Mouse (Mus musculus) heart, postnatal 25 days (tissue): ENCODE data around the gene Lemd1. TPM values are rescaled to one million over a fixed set of nuclear protein-coding genes. Genes with fewer than 3 reads are reported as not detected.
"Not testable (repeated sequence)": the region's sequence is repeated elsewhere in the genome, so short reads cannot be mapped to it uniquely, and the experiment has no call there.

Experiments
- DNase-seq: peaks from one replicate; pipeline ENCODE4 v3.0.0; 2022; ENCODE audit warnings: low spot score
- intact Hi-C: fragments of 180-260 bp; cut with DNase I; formaldehyde crosslinking; loops from one replicate; pipeline ENCODE4 v1.15.1; 2025
- total RNA-seq, 2 experiments: library from RNA; stranded (reverse); gene quantifications; 2 replicates each; pipeline ENCODE4 v1.2.3; 2021

The Lemd1 gene
- total RNA-seq, 2 experiments from 2014 or later: not detected

DNA sequence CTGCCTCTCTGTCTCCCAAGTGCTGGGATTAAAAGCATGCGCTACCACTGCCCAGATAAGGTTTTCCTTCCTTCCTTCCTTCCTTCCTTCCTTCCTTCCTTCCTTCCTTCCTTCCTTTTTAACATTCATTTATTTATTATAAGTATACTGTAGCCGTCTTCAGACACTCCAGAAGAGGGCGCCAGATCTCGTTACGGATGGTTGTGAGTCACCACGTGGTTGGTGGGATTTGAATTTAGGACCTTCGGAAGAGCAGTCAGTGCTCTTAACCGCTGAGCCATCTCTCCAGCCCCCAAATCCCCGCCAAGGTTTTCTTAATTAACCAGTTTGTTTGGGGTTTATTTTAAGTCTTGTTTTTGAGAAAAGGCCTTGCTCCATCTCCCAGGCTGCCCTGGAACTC is 28.6 kb upstream of the Lemd1 start:
- intact Hi-C loops, DNase-seq: not testable (repeated sequence)

- no peak for DNase-seq
- intact Hi-C loops: no loop called here
Observed at GRCm38 (mm10) chr1:132164780-132165518, 26.3 kb upstream of the Lemd1 start.

- DNase-seq: no peak
- intact Hi-C loops: no loop called here
Observed at GRCm38 (mm10) chr1:132165859-132166258, 25.4 kb upstream of the Lemd1 start.

DNA sequence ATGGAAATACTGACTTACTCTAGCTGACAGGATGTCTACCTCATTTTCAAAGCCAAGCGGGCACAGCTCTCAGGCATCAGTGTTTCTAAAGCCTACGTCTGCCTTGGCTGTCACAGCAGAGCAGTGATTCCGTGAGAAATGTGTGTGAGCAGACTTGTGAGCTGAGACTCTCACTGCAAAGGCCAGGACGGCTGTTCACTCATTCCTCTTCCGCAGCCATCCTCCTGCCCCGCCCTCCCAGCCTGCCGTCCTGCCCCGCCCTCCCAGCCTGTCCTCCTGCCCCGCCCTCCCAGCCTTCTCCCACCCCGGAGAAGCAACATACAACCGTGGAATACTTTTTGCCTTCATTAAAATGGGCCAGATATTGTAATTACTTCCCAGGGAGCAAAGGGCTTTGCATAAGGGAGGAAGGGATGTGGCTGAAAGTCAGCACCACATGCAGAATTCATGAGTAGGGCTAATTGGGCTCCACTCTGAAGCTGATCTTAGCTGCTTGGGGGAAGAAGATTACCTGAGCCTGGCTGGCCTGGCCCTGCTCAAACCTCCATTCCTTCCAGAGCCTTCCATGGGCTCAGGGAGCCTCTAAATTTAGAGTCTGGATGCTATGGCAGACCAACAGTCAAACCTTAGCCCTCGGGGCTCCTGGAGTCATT is 23.0 kb upstream of the Lemd1 start:
- DNase-seq: no peak
- intact Hi-C loops: no loop called here

DNA sequence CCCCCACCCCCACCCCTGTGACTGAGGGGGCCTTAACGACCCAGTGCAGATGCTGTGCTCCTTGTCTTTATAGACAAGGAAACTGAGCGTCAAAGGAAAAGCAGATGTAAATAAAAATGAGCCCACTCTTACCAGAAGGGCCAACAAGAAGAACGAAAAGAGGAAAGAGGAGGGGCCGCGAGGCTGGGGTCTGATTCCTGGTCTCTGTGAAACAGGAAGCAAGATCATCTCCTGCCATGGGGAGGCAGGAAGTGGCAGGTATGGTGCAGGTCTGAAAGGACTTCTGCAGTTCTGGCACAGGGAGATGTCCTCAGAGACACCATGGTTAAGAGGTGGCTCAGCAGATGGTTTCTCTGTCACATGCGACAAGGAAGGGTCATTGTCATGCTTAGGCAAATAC is 20.5 kb upstream of the Lemd1 start:
- no peak for DNase-seq
- intact Hi-C loops: no loop called here

- DNase-seq: no peak
- intact Hi-C loops: no loop called here
Observed at GRCm38 (mm10) chr1:132171619-132172018, 19.6 kb upstream of the Lemd1 start.

- DNase-seq: no peak
- intact Hi-C loops: no loop called here
Observed at GRCm38 (mm10) chr1:132186303-132186702, 4.9 kb upstream of the Lemd1 start.

DNA sequence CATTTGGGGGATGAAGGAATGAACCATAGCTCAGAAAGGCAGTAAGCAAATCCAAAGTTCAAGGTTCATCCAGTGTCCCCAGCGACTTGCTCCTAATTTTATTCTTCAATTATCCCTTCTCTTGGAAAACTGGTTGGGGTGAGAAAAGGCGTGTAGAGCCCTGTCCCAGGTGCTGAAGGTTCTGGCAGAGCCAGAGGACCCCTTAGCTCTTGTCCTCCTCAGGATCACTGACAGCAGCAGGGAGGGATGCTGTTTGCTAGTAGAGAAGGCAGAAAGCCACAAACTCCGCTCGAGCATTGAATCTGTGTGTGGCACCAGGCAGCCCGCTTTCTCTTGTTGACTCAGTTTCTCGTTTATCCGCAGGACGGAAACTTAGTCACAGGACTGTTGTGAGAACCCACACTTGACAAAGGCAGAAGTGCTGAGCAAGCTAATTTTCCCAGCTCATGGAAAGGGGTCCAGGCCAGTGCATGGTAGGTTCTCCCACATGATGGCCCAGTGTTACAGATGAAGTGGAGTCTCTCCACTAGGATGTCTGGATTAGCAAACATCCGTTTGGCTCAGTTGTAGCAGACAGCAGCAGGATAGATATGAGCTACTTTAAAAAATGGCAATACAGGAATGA is 2.7 kb upstream of the Lemd1 start:
- intact Hi-C loops: no loop called here
- DNase-seq: no peak

DNA sequence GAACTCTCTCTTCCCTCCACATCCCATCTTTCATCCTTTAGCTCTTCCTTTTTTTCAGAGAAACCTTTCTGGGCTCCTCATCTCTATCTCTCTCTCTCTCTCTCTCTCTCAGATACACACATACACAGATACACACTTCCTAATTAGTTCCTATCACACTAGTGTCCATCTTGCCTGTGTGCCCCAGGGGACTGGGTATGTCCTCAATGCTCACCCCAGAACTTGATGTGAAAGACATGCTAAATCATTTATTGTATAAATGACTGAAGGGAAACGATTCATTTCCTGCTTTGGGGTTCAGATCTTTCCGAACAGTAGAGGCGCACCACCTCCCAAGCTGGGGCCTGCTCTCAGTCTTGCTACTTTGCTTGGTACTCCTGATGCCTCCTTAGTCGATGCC is 2.0 kb upstream of the Lemd1 start:
- no peak for DNase-seq
- intact Hi-C loops: no loop called here

DNA sequence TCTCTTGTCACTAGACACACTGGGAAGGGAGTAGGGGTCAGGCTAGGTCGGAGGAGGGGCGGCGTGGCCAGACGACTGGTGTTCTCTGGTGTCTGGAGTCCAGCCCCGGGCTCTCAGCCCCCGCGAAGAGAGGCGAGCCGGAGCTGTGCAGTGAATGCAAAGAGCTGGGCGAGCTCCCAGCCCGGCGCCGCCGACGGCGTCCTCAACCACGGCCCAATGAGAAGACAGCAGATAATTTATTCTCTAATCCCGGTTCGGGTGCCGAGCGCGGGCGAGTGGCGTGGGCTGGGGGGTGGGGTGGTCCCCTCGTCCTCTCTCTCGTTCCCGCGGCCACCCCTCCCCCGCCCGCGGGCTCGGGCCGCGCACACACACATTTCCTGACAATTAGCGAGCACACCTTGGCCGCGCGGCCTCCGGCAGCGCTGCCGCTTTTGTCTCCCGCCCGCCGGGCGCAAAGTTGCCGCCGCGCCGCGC is 1.2 kb upstream of the Lemd1 start:
- intact Hi-C loops: no loop called here
- no peak for DNase-seq

DNA sequence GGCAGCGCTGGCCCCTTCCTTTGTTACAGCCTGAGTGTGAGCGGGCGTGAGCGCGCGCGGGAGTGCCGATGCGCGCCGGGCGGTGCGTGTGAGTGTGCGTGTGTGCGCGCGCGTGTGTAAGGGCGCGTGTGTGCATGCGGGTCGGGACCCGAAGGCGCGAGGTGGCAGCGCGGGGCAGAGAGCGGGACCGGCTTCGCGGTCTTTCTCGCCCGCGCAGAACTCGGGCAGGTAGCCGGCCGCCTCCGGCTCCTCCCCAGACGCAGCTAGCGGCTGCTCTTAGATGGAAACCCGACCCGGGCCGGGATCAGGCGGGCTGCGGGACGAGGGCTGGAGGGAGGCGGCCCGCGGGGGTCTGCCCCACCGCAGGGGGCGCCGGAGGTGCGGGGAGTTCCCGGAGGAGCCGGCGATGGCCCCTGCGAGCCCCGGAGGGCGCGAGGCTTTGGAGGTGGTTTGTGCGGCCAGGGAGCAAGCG is 574 bp upstream of the Lemd1 start:
- intact Hi-C loops: no loop called here

DNA sequence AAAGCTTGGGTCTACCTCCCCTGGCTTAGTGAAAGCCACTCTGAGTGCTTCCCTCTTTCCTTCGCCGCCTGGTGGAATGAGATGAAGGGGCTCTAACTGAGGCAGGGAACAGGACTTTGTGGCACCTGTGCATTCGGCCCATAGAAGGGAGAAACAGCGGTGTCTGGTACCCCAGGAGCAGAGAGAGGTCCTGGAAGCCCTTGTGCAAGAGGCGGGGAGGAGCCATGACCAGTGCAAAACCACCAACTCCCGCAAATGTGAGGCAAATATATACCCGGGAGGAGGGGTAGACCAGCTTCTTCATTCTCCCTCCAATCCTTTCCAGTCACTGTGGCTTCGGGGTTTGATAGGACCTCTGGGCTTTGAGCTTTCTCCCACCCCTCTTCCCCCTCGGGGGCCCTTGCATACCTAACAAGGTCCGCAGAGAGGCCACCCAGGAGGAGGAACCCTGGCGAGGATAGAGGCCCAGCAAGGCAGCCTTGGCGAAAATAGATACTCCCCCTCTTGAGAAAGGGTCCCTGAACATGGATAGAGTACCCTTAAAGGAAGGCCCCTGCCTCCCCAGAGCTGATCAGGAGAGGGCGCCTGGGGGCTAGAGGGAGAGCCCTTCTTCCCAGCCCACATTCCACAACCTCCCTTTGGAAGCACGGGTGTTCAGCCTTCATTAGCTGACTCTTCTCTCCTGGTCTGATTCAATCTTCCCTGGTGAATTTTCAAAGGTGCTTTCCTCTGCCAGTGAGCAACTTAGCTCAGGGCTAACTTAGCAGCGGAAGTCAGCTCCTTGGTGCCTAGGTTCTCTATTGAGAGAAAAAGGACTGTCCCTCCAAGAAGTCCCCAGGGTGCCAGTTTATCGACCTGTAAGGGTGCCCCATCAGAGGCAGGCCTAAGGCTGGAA is 802 bp downstream of the Lemd1 start:
- no peak for DNase-seq
- intact Hi-C loops: no loop called here

More for the DNA sequence above, 574 bp upstream of the Lemd1 start:
- DNase-seq: no peak

DNA sequence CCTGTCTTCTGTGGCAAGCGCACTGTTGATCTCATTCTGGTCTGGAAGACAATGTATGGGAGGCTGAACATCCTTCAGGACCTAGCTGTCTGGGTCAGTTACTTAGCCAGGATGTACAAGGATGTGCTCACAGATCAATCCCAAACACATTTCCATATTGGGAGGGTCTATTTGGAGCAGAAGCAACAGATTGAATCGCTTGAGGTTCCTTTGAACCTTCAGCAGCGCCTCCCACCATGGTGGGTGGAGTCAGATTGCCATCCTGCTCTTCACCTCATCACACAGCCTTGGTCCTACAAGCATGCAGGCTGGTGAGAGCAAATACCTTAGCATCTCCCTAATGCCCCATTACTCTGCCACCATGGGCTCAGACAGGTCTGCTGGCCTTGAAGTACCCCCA is 2.6 kb downstream of the Lemd1 start:
- DNase-seq: no peak
- intact Hi-C loops: no loop called here

GRCm38 (mm10) chr1:132194624-132195023 is 3.4 kb downstream of the Lemd1 start:
- DNase-seq: no peak
- intact Hi-C loops: no loop called here

DNA sequence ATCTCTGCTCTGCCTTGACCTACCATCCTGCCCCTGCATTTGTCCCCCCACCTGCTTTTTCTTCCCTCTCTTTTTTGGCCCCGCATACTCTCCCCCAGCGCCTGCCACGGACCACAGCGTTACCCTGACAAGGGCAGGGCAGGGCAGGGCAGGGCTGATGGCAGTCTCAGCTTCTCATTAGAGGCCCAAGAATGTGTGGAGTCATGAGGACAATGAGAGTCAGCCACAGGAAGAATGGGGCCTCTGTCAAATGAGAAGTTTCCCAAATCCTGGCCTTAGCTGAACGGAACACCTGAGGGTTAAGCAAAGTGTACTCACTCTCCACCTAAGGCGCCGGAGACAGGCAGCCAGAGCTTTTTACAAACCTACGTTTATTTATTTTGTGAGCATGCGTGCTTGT is 3.9 kb downstream of the Lemd1 start:
- DNase-seq: no peak

GRCm38 (mm10) chr1:132195681-132196080 is 4.5 kb downstream of the Lemd1 start:
- intact Hi-C loops: no loop called here
- no peak for DNase-seq

More for the DNA sequence above, 3.9 kb downstream of the Lemd1 start:
- intact Hi-C loops: no loop called here

GRCm38 (mm10) chr1:132196337-132196736 is 5.1 kb downstream of the Lemd1 start:
- intact Hi-C loops: no loop called here
- no peak for DNase-seq

GRCm38 (mm10) chr1:132197666-132198065 is 6.4 kb downstream of the Lemd1 start:
- no peak for DNase-seq
- intact Hi-C loops: no loop called here

DNA sequence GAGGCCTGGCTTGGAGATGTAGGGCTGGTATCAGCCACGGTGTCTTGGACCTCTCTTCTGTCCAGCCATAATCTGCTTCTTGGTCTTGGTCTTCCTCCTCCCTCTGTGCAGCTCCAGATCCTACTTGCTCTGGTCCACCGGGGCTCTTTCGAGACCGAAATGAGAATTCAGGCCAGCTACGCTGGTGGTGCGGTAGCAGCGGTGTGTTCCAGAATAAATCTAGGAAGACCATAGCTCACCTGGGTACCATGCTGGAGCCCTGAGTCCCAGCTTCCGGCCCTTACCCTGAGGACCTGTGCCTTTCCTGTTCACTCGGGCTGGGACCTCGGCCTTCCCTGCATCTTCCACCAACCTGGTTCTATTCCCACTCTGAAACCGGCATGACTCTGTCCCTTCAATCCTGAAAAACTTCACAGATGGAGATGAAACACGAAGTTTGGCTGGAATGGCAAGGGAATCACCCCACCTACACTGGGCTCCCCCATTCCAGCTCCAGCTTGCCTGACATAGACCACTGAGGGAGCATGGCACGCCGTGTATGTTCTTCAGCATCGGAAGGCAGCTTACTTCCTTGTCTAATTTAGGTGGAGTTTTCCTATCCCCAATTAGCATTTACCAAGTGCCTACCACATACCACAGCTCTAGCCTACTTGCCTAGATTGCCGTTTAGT is 7.3 kb downstream of the Lemd1 start:
- DNase-seq: no peak
- intact Hi-C loops: no loop called here

GRCm38 (mm10) chr1:132199244-132199643 is 8.0 kb downstream of the Lemd1 start:
- intact Hi-C loops: no loop called here
- DNase-seq: no peak
